Mouse (Mus musculus) naive thymus-derived CD4-positive, alpha-beta T cell, adult 2 months (primary cell): ENCODE measurements at regions not wholly inside any gene's neighbourhood (a gene's known extent, or its start where the extent isn't known, plus 50 kb on each side); places are given as distances from the start of the nearest gene placed in this dataset.
A peak's percentile ranks its signal among the peaks of the same experiment; 100 is the strongest.

Source experiments
- DNase-seq: peaks from one replicate; pipeline ENCODE4 v3.0.0-alpha.2; 2011; ENCODE audit warnings: low read depth

- DNase-seq: no peak
These were observed 124.1 kb downstream of the Pten start for GRCm38 (mm10) chr19:32881443-32881842.

- no peak for DNase-seq
These were observed 127.0 kb downstream of the Pten start for GRCm38 (mm10) chr19:32884279-32884678.

- no peak for DNase-seq
These were observed 128.3 kb downstream of the Pten start for GRCm38 (mm10) chr19:32885481-32886131.

- no peak for DNase-seq
These were observed 129.9 kb downstream of the Pten start for GRCm38 (mm10) chr19:32887190-32887589.

- DNase-seq: no peak
These were observed 131.5 kb downstream of the Pten start for GRCm38 (mm10) chr19:32888616-32889305.

- peak; percentile 39 for DNase-seq
These were observed 133.5 kb downstream of the Pten start for GRCm38 (mm10) chr19:32890801-32891200.

GRCm38 (mm10) chr19:32892469-32892868 lies 135.2 kb downstream of the Pten start:
- DNase-seq: no peak

GRCm38 (mm10) chr19:32903454-32904108 lies 146.3 kb downstream of the Pten start:
- peak; percentile 15 for DNase-seq

GRCm38 (mm10) chr19:32904517-32904916 lies 147.2 kb downstream of the Pten start:
- peak; percentile 19 for DNase-seq

GRCm38 (mm10) chr19:32905901-32906431 lies 148.7 kb downstream of the Pten start:
- peak; percentile 69 for DNase-seq

- DNase-seq: no peak
These were observed 149.5 kb downstream of the Pten start for GRCm38 (mm10) chr19:32906820-32907219.

GRCm38 (mm10) chr19:32910050-32910462 lies 152.8 kb downstream of the Pten start:
- DNase-seq: no peak

GRCm38 (mm10) chr19:32912323-32912722 lies 155.0 kb downstream of the Pten start:
- no peak for DNase-seq

GRCm38 (mm10) chr19:32916507-32917280 lies 159.4 kb downstream of the Pten start:
- DNase-seq: no peak

- no peak for DNase-seq
These were observed 163.7 kb downstream of the Pten start for GRCm38 (mm10) chr19:32921021-32921420.

- DNase-seq: no peak
These were observed 166.6 kb downstream of the Pten start for GRCm38 (mm10) chr19:32923911-32924310.

- peak; percentile 59 for DNase-seq
These were observed 168.6 kb downstream of the Pten start for GRCm38 (mm10) chr19:32925628-32926505.

- no peak for DNase-seq
These were observed 169.3 kb downstream of the Pten start for GRCm38 (mm10) chr19:32926571-32926970.

- no peak for DNase-seq
These were observed 176.4 kb downstream of the Pten start for GRCm38 (mm10) chr19:32933676-32934075.

- peak; percentile 25 for DNase-seq
These were observed 178.3 kb downstream of the Pten start for GRCm38 (mm10) chr19:32935638-32936037.

- no peak for DNase-seq
These were observed 180.3 kb downstream of the Pten start for GRCm38 (mm10) chr19:32937591-32937990.
